Mouse (Mus musculus): ENCODE data around the gene Ift57.

GRCm38 (mm10) chr16:49660111-49660510, 38.9 kb upstream of the Ift57 start:
- TF ChIP-seq ZNF384 (IDR thresholded peaks at IDR 0.05; ENCODE audit: low read depth, low read length), result no peak
- TF ChIP-seq CHD2 (IDR thresholded peaks at IDR 0.05; ENCODE audit: low read depth, low read length), result no peak
